ENCODE assay signal across 7 mouse cellular contexts in the genomic region with DNA sequence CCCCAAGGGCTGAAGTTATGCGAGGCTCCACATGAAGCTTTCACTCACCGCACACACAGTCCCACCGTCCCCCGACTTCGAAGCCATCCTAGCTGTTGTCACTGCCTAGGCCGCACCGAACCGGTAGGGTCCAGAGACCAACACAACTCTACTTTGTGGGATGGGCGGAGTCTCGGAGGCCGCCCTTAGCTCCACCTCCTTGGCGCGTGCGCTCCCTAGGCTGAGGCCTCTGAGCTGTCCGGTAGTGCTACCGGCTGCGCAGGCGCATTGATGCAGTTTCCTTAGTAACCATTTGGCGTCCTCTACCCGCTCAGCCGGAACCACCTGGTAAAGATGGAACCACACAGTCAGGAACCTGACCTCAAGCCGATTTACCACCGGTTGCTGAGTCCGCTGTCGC. TPM values are rescaled to one million over a fixed set of nuclear protein-coding genes. Genes with fewer than 3 reads are reported as not detected.
DNase-seq lines count a peak whose midpoint lies in the region; ATAC-seq and TF ChIP-seq lines count a peak whose summit lies in the region.

A gene (minus strand): TSS at position 184 of the 400 bp plus-strand sequence.
A gene (plus strand): TSS at position 218 of the 400 bp plus-strand sequence.

- TF ChIP-seq CTCF in kidney, adult 2 months (conservative IDR thresholded peaks at IDR 0.05; ENCODE audit: insufficient read depth, insufficient read length, low read depth, low read length), result no peak; the same call in 1 of the 2 replicates
- TF ChIP-seq CTCF in spleen, adult 2 months (IDR thresholded peaks at IDR 0.05; ENCODE audit: extremely low read depth, insufficient read depth, insufficient read length, insufficient replicate concordance), result no peak

- H3K27me3 ChIP-seq in embryonic facial prominence, embryonic 11.5 days (ENCODE audit: control insufficient read depth, insufficient read depth, low read length), result peaks cover 3% of the 10 kb centered on the region
- H3K27me3 ChIP-seq in kidney, adult 2 months (replicated peaks; ENCODE audit: control insufficient read depth, insufficient read depth, low read length), result no peaks in the 10 kb centered on the region
- H3K27me3 ChIP-seq in limb, embryonic 12.5 days, result peaks cover 38% of the 10 kb centered on the region
- peaks cover 26% of the 10 kb centered on the region for H3K27me3 ChIP-seq in midbrain, embryonic 15.5 days (replicated peaks)
- no peaks in the 10 kb centered on the region for H3K27me3 ChIP-seq in spleen, adult 2 months (ENCODE audit: control insufficient read depth, insufficient read depth, low read length)

- peak within 1 kb of the TSS; percentile 92 for H3K4me2 ChIP-seq in embryonic facial prominence, embryonic 11.5 days (ENCODE audit: low read depth, low read length)
- H3K4me2 ChIP-seq in limb, embryonic 12.5 days, result peak within 1 kb of the TSS; percentile 96
- peak within 1 kb of the TSS; percentile 93 for H3K4me2 ChIP-seq in midbrain, embryonic 15.5 days

- no peaks in the 10 kb centered on the region for H3K9me3 ChIP-seq in embryonic facial prominence, embryonic 11.5 days (replicated peaks; ENCODE audit: control insufficient read depth, low read length)
- H3K9me3 ChIP-seq in limb, embryonic 12.5 days, result no peaks in the 10 kb centered on the region
- H3K9me3 ChIP-seq in midbrain, embryonic 15.5 days, result no peaks in the 10 kb centered on the region

- 0% methylated on average over 25 of the region's 25 CpGs for WGBS in embryonic facial prominence, embryonic 11.5 days
- under 1% methylated on average over 25 of the region's 25 CpGs for WGBS in kidney, adult 2 months
- WGBS in limb, embryonic 12.5 days, result under 1% methylated on average over 25 of the region's 25 CpGs
- under 1% methylated on average over 25 of the region's 25 CpGs for WGBS in midbrain, embryonic 15.5 days
- WGBS in spleen, adult 2 months, result 1% methylated on average over 25 of the region's 25 CpGs

- TF ChIP-seq POLR2A in kidney, adult 2 months (IDR thresholded peaks at IDR 0.05; ENCODE audit: low read depth, low read length), result peak; percentile 79
- TF ChIP-seq POLR2A in spleen, adult 2 months (IDR thresholded peaks at IDR 0.05; ENCODE audit: low read depth, low read length), result peak; percentile 26; the same call in 1 of the 2 replicates

- peak within 1 kb of the TSS; percentile 64 for H3K4me3 ChIP-seq in embryonic facial prominence, embryonic 11.5 days (ENCODE audit: low read depth, low read length)
- peak within 1 kb of the TSS; percentile 68 for H3K4me3 ChIP-seq in kidney, adult 2 months (ENCODE audit: insufficient read depth, low read depth, low read length)
- H3K4me3 ChIP-seq in limb, embryonic 12.5 days (replicated peaks), result peak within 1 kb of the TSS; percentile 62
- peak within 1 kb of the TSS; percentile 54 for H3K4me3 ChIP-seq in midbrain, embryonic 15.5 days
- H3K4me3 ChIP-seq in spleen, adult 2 months (ENCODE audit: extremely low read depth, insufficient read depth, insufficient read length), result peak within 1 kb of the TSS; percentile 68

- ATAC-seq in embryonic facial prominence, embryonic 11.5 days (replicated peaks; ENCODE audit: insufficient number of reproducible peaks, low FRiP score, low TSS enrichment, low read depth), result peak; percentile 97
- peak; percentile 99 for ATAC-seq in limb, embryonic 12.5 days (ENCODE audit: insufficient number of reproducible peaks, insufficient read depth, low FRiP score, low TSS enrichment, low read depth)
- peak; percentile 99 for ATAC-seq in midbrain, embryonic 15.5 days (replicated peaks)

- H3K36me3 ChIP-seq in embryonic facial prominence, embryonic 11.5 days (replicated peaks; ENCODE audit: control insufficient read depth, insufficient read depth, low read depth, low read length), result no peaks in the 10 kb centered on the region
- no peaks in the 10 kb centered on the region for H3K36me3 ChIP-seq in kidney, adult 2 months (ENCODE audit: control insufficient read depth, insufficient read depth, low read length)
- peaks cover 4% of the 10 kb centered on the region; the same call in 1 of the 2 replicates for H3K36me3 ChIP-seq in limb, embryonic 12.5 days
- no peaks in the 10 kb centered on the region for H3K36me3 ChIP-seq in midbrain, embryonic 15.5 days (replicated peaks)
- no peaks in the 10 kb centered on the region for H3K36me3 ChIP-seq in spleen, adult 2 months (ENCODE audit: control insufficient read depth, insufficient read depth, low read length)

- H3K9ac ChIP-seq in embryonic facial prominence, embryonic 11.5 days (replicated peaks; ENCODE audit: low read length), result peak within 1 kb of the TSS; percentile 79
- peak within 1 kb of the TSS; percentile 75 for H3K9ac ChIP-seq in limb, embryonic 12.5 days (replicated peaks)
- H3K9ac ChIP-seq in midbrain, embryonic 15.5 days, result peak within 1 kb of the TSS; percentile 54

- H3K27ac ChIP-seq in embryonic facial prominence, embryonic 11.5 days (replicated peaks; ENCODE audit: low read depth, low read length), result no peak within 1 kb of the TSS
- H3K27ac ChIP-seq in kidney, adult 2 months (ENCODE audit: insufficient read depth, low read depth, low read length), result peak within 1 kb of the TSS; percentile 45
- H3K27ac ChIP-seq in limb, embryonic 12.5 days, result no peak within 1 kb of the TSS
- H3K27ac ChIP-seq in midbrain, embryonic 15.5 days, result no peak within 1 kb of the TSS
- H3K27ac ChIP-seq in spleen, adult 2 months (ENCODE audit: insufficient read depth, low read length), result no peak within 1 kb of the TSS

- DNase-seq in adrenal gland, postnatal 14 days, result peak; percentile 99
- DNase-seq in embryonic facial prominence, embryonic 11.5 days (ENCODE audit: low spot score), result peak; percentile 97
- peak; percentile 97 to 98 for DNase-seq in heart, adult 18-20 months
- DNase-seq in kidney, adult 2 months, result peak; percentile 99
- DNase-seq in spleen, adult 2 months (ENCODE audit: low read depth in 1 of 2, low spot score in 2 of 2), result peak; percentile 84 to 92

- no peaks in the 10 kb centered on the region for H3K4me1 ChIP-seq in embryonic facial prominence, embryonic 11.5 days (ENCODE audit: control insufficient read depth, insufficient read depth, low read length)
- peaks cover 15% of the 10 kb centered on the region; the same call in 1 of the 2 replicates for H3K4me1 ChIP-seq in kidney, adult 2 months (ENCODE audit: control insufficient read depth, insufficient read depth, low read length)
- H3K4me1 ChIP-seq in limb, embryonic 12.5 days (replicated peaks), result peaks cover 14% of the 10 kb centered on the region
- peaks cover 18% of the 10 kb centered on the region for H3K4me1 ChIP-seq in midbrain, embryonic 15.5 days
- peaks cover 3% of the 10 kb centered on the region; the same call in 1 of the 2 replicates for H3K4me1 ChIP-seq in spleen, adult 2 months (ENCODE audit: control insufficient read depth, insufficient read depth, insufficient read length)

RNA-seq across cellular contexts. Expression of the first gene that starts in this region (rescaled TPM):
- 107 and 116 TPM in 2 replicates for total RNA-seq in adrenal gland, postnatal 14 days (2021)
- 44.9 and 45.8 TPM in 2 replicates for polyA plus RNA-seq in embryonic facial prominence, embryonic 11.5 days (2014; fragmentation: Nextera tagmentation; extraction: Ambion mirVana)
- 10 to 100 TPM; 30.0 to 30.6 TPM for total RNA-seq in heart, adult 18-20 months (2021)
- 144 and 192 TPM in 2 replicates for polyA plus RNA-seq in kidney, adult 2 months (2012; rRNA removed)
- polyA plus RNA-seq in limb, embryonic 12.5 days (2016; fragmentation: Nextera tagmentation; extraction: Ambion mirVana), result 56.4 and 60.4 TPM in 2 replicates
- 43.9 and 44.1 TPM in 2 replicates for polyA plus RNA-seq in midbrain, embryonic 15.5 days (2015; fragmentation: Nextera tagmentation; extraction: Ambion mirVana)
- polyA plus RNA-seq in spleen, adult 2 months (2012; rRNA removed), result 19.3 and 20.8 TPM in 2 replicates

RNA-seq across cellular contexts. Expression of the second gene that starts in this region (rescaled TPM):
- 0.19 TPM in 2 replicates for total RNA-seq in adrenal gland, postnatal 14 days (2021)
- polyA plus RNA-seq in embryonic facial prominence, embryonic 11.5 days (2014; fragmentation: Nextera tagmentation; extraction: Ambion mirVana), result not detected in 2 replicates
- total RNA-seq in heart, adult 18-20 months (2021), result under 1 TPM in 1 of 2 experiments, not detected in 1; 0.10 TPM
- polyA plus RNA-seq in kidney, adult 2 months (2012; rRNA removed), result 0.08 and 0.15 TPM in 2 replicates
- polyA plus RNA-seq in limb, embryonic 12.5 days (2016; fragmentation: Nextera tagmentation; extraction: Ambion mirVana), result 0.06 and 0.09 TPM in 2 replicates
- polyA plus RNA-seq in midbrain, embryonic 15.5 days (2015; fragmentation: Nextera tagmentation; extraction: Ambion mirVana), result 0.74 and 0.83 TPM in 2 replicates
- polyA plus RNA-seq in spleen, adult 2 months (2012; rRNA removed), result 0.02 TPM in 2 replicates
